Mouse (Mus musculus) CD8-positive naive resting alpha-beta T cell, adult 2 months (primary cell): ENCODE measurements around the gene 4833439L19Rik.

Source experiments
- DNase-seq, 2 experiments: peaks; one replicate each; pipeline ENCODE4 v3.0.0; 2022; ENCODE audit warnings: low read depth in 2 of 2, low spot score in 2 of 2

The 4833439L19Rik gene

DNA sequence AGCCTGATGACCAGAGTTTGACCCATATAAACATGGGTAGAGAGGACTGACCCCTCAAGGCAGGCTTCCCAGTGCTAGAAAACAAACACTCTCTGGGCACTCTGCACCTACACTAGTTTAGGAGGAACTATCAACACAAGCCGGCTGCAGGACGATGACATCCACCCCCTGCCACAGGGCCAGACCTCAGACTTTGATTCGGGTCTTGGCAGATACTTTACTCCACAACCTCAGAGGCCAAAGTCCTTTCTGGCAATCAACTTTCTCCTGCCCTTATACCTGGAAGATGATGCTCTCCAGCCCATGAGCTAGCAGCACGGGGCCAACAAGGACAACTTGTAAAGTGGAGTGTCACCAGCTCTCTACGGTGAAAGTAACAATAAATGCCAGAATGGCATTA, 17.6 kb upstream of the 4833439L19Rik start:
- no peak for DNase-seq

DNA sequence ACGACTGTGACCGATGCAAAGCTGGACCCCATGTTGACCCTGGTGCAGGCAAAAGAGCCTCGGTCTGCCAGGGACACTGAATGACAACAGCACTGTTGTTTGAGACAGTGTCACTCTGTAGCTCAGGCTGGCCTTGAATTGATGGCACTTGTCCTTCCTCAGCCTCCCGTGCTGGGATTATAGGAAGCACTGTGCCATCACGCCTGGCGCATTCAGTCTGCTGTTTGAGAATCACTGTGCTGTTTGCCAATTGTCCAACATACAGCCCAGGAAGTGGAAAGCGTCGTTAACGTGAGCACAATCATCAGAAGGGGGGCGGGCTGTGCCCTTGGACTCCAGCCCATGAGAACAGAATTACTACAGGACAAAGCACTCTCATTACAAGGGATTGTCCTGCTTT, 16.9 kb upstream of the 4833439L19Rik start:
- no peak for DNase-seq

DNA sequence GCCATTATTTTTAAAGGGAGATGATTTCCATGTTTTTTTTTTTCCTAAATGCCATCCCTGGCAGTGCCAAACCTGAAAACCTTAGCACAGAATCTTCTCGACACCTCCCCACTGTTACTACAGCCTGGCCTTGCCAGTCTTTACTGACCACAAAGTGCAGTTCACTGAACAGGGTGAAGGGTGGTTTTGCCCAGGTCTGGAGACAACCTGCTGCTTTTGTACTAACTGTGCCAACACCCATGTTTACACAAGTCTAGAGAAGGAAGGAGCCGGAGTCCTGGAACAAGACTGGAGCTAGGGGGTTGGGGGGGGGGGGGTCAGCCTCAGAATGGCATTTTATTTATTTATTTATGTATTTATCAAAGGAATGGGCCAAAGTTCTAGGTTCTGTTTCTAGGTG, 16.1 kb upstream of the 4833439L19Rik start:
- no peak for DNase-seq

DNA sequence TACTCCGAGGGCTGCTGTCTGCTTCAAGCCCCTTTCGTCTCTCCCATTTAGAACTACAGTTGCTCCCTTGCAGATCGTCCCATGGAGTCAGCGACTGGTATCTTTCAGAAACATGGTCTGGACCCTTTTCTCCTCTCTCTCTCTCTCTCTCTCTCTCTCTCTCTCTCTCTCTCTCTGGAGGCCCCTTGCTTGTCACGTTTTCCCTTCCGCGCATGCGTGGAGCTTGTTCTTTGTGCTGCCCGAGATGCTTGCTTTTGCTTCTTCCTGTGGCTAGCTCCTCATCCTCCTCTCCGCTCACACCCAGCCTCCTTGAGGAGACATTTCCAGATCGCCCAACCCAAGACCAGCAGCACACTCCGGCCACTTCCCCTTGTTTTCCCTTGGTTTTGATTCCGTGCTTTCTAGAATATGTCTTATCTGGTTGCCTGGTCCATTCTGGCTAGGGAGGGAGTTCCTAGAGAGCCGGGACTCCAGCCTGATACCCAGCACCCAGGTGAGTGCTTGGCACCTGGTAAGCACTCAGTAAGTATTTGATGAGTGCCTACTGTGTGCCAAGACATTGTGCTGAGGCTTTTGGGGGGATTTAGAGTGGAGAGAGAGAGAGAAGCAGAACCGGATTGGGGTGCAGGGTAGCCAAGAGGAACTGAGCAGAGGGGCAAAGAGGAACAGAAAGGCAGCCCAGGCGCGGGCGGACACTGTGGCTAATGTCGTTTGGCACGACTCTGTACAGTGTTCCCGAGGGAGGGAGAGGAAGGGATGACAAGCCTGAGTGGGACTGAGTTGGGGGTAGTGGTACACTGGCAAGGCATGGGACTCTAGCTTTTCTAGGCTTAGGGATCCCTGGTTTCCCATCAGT, 12.6 kb upstream of the 4833439L19Rik start:
- DNase-seq, result no peak

DNA sequence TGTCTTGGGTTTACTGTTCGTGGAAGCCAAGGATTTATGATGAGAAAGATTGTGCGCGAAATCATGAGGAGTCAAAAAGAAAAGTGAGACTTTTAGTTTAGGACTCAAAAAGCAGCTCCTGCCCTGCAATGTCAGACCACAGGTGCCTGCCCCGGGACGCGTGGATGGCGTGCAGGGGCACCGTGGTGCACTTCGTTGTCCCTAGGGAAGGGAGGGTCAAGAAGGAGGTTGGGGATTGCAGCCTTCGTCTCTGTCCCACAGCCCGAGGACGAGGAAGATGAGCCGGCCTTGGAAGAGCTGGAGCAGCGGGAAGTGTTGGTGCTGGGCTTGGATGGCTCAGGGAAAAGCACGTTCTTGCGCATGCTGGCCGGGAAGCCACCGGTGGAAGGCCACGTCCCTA, 10.3 kb upstream of the 4833439L19Rik start:
- DNase-seq, result no peak

DNA sequence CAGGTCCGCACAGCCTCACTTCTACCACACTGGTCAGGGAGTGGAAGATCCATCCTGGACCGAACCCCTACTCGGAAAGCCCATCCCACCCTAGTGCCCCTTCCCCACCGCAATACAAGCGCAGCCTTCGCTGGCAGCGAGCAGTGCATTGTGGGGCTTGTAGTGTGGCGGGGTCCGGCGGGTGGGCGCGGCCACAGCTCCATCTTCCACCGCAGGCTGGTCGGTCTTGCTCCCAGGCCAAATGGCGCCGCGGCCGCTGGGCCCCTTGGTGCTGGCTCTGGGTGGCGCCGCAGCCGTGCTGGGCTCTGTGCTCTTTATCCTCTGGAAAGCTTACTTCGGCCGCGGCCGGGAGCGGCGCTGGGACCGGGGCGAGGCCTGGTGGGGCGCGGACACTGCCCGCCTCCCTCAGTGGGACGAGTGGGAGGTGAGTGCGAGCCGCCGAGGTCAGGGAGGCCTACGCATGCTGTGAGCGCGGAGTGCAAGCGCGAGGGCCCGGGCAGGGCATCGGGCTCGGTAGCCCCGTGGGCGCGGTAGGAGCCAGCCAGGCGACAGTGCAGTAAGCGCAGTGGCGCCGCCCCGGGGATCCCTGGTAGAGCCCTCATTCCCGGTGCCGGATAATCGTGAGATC, 9.7 kb upstream of the 4833439L19Rik start, which contains the start of gene Arl10:
TSS of gene Arl10 (plus strand) at position 162 of the 628 bp plus-strand sequence.
- DNase-seq, result peak; percentile 5 to 15

DNA sequence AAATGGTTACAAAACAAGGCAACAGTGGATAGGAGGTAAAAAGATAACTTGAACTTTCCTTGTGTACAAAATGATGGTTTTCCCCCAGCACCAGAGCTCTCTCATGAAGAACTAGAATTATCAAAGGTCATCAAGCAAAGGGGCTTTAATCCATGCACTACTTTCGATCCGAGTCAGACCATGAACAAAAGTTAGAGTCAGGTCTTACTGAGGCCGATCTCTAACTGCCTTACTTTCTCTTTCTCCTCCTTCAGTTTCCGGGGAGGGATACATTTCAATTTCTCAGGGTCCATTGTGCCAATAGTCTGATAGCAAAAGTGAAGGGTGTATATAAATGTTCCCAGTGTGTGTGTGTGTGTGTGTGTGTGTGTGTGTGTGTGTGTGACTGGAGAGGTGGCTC, 7.4 kb upstream of the 4833439L19Rik start:
- DNase-seq, result no peak

DNA sequence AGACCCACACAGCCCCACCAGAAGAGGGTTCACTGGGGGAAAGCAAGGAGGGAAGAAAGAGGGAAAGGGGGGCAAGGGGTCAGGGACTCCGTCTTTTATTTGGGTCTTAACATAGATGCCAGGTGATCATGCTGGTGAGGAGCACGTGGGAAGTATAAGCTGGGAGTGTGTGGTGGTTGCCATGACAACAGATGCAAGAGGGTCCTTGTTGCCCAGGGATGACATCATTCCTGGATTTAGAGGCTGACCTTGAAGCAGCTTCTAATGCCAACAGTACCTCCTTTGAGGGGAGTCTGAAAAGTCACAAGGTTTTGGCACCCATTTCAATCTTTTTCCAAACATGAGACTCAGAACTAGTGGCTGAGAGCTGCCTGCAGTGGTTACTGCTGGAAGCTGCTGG, 6.4 kb upstream of the 4833439L19Rik start:
- no peak for DNase-seq

DNA sequence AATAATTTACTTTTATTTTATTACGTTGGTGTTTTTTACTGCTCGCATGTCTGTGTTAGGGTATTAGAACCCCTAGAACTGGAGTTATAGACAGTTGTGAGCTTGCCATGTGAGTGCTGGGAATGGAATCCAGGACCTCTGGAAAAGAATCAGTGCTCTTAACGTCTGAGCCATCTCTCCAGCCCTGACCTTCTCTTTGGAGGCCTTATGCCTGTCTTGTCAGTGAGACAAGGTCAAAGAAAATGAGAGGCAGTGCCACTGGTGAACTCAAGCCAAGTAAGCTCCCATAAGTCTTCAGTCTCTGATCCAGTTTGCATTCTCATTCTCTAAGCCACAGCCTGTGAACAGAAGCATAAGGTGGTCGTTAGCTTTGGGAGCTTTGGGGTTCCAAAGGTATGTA, 5.5 kb upstream of the 4833439L19Rik start:
- DNase-seq, result no peak

DNA sequence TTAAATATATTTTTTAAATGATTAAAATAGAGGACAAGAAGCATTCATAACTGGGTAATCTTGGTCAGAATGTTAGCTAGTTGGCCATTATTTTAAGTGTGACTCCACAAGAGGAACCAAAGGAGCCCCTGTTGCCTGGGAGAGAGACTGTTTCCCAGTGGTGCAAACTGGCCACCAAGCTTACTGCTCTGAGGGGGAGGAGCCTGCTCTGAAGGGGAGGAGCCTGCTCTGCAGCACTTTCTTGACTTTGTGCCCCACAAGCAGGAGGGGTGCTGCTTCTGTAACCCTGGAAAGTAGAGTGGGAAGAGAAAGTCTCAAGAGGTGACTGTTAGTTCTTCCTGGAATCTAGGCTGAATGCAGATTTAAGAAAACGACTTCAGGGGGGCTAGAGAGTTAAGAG, 4.0 kb upstream of the 4833439L19Rik start:
- DNase-seq, result no peak

DNA sequence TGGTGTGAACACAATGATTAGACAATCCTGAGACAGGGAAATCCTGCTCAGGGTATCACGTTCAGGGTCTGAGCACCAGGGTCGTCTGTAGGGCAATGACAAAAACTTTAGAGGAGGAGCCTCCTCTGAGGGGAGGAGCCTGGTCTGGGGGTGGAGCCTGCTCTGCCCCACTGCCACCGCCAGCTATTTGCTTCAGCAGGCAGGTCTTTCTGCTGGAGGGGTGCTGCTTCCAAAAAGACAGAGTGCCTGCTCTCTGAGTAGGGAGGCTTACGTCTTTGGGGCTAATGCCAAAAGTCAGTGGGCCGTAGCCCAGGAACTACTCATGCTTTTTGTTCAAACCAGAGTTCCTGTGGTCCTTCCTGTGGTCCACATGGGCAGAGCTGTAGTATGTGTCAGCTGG, 3.1 kb upstream of the 4833439L19Rik start:
- no peak for DNase-seq

DNA sequence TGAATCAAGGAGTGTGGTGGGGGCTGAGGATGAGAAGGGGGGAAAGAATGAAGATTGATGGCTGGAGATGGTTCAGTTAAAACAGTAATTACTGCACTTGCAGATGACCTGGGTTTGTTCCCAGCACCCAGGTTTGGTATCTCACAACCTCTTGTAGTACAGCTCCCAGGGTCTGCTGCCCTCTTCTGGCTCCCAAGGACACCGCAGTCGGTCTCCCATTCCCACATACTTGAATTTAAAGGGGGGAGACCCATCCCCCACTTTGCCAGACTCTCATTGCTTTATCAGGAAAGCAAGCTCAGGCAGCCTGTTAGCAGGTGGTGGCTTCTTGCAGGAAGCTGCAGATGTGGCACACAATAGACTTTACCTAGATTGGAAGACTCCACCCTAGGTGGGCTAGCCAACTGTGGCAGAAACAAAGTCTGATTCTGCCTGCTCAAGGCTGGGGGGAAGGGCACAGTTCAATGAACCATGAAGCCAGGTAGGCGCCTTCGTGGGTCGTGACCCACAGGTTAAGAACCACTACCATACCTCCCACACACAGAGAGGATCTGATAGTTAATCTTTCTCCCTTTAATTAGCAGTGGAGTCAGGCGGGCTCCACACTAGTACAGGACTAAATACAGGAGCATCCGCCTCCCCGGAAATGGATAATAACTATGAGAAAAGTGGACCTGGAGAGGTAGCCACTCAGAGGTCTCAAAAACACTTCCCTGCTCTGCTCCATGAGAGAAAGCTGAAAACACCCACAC, 535 bp upstream of the 4833439L19Rik start:
- peak in 1 of 2 experiments; percentile 16 for DNase-seq

DNA sequence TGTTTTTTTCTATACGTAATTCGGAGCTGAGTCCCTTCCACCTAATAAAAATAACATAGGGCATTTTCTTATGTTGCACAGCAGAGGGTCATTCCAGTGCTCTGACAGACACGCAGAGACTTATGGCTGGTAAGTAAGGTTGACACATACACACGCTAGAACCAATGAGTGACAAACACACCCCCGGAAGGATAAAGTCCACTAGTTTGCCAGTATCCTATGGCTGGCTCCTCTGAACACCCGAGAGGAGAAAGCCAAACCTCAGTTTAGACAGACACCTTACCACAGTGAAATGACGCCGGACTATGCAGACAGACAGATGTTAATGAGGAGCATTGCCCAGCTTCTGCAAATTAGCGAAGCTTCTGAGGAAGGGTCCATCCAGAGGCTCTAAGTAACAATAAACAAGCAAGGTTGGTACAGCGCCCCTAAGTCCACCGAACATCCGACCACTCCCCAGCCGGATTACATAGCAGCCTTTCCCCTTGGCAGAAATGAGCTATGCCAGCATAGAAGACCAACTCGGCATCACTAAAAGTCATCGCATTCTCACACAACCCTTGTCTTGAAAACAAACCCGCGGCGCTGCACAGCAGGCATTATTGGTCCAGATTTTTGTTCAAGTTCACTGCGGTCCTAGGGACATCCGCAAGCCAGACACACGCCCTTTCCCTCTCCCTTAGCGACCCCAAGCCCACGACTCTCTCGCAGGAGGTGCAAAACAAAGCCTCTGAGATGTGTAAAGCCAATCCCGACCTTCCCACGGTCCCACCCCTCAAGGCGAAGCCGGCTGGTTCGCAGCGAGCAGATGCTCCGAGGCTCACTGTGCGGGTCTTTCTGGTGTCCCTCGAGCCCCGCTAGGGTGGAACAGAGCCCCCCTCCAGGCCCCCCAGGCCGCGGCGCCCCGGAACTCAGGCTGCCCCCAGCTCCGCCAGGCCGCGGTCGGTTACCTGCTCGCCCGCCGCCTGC, 719 bp downstream of the 4833439L19Rik start:
- peak in 1 of 2 experiments; percentile 6 for DNase-seq

DNA sequence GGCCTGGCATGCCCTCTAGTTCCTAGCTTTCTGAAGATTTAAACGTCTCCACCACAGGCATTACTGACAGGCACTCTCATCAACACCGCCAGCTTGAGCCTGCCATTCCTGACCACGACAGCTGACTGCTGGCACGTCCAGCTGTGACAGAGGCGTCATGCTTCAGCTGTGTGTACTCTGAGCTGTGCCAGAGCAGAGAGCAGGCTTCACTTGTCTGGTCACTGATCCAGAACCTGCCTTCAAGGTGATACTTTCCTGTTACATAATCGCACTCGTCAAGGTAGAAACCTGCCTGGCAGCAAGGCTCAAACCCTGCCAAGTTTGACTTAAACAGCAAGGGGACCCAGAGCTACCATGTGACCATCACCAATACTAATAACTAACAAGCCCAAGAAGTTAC, 2.7 kb downstream of the 4833439L19Rik start:
- DNase-seq, result no peak

DNA sequence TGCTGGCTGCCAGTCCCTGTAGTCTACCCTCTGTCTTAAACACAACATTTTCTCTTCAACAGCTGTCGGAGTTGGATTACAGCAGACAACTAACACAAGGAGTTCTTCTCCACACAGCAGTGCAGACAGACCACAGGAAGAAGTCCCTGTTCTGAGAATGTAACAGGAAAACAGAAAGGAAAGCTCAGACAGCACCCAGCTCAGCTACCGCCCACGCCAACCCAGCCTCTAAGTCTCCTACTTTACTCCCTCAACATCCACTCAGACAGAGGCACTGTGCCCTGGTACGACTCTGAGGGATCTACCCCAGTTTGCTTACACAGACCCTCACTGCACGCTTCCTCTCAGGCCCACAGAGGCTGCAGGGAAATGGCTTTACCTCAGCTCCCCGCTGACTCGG, 4.6 kb downstream of the 4833439L19Rik start:
- DNase-seq, result no peak

DNA sequence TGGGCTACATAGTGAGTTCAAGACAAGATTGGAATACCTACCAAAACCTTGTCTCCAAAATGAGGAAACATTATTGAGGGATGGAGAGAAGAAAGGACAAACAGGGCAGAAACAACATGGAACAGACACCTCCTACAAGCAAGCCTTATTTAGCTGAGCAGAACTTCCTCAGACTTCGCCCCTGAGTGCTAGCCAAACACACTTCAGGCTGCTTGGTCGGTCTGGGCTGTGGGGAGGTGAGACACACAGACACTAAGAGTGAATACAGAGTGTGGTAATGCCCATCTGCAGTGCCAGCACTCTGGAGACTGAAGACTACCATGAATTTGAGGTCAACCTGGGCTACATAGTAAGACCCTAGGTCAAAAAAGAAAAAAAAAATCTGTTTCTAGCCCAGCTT, 5.6 kb downstream of the 4833439L19Rik start:
- no peak for DNase-seq

DNA sequence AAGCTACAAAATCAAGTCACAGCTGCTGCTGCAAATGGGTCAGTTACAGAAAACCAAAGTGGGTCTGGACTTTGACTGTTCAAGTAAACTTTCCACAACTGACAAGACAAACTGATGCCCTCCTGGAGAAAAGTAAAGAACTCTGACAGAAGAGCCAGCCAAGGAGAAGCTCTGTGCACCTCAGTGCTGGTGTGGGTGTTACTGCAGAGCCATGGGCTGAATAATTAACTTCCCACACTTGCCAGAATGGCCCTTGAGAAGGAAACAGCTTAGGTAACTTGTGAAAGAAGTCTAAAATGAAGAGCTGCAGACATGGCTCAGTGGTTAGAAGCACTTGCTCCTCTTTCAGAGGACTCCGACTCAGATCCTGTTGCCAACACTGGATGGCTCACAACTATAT, 7.6 kb downstream of the 4833439L19Rik start:
- no peak for DNase-seq

DNA sequence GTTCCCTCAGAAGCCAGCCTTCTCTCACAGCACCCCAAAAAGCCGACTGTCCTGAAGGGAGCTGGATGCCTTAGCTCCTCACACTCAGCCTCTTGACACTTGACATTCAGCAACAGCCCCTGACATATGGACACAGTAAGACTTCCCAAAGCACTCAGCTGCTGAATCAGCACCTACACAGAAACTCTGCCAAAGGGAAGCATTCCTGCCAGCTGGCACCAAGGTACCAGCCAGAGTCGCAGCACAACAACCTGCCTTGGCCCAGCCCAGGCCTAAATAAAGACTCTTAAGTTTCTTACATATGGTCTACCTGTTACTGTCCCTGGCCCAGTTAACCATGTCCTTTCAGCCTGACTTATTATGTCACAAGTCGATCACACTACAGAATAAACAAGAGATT, 8.4 kb downstream of the 4833439L19Rik start:
- DNase-seq, result no peak

DNA sequence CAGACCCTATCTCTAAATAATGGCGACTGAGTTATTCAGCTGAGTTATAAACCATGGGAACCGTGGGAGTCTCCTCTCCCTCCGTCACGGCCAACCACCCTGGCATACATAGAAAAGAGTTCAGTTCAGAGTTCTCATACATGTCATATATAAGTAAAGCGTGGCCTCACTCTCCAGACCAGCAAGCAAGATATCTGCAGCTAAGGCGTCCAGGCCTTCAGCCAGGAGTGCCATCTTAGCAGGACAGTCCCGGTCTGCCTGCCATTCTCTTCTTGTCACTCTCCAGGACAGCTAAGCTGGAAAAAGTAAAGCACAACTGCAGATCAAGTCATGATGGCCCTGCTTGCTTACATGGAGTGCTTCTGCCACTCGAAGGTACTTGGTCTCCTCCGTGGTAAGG, 9.1 kb downstream of the 4833439L19Rik start:
- no peak for DNase-seq

DNA sequence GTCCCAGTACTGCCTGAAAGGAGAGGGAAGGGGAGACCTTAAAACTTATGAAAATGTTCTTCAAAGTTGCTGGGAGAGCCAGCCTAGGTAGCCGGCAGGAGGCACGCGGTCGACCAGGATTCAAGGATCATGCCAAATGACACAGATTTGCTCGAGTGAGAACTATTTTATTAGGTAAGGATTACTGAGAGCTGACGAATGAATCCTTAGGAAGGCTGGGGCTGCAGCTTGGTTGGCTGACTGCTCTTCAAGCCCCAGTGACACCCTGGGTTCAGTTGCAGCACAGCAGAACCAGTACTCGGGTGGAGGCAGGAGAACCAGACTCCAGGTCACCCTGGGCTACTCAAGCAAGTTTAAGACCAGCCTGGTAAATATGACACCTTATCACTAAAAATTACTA, 17.2 kb downstream of the 4833439L19Rik start:
- DNase-seq, result no peak

DNA sequence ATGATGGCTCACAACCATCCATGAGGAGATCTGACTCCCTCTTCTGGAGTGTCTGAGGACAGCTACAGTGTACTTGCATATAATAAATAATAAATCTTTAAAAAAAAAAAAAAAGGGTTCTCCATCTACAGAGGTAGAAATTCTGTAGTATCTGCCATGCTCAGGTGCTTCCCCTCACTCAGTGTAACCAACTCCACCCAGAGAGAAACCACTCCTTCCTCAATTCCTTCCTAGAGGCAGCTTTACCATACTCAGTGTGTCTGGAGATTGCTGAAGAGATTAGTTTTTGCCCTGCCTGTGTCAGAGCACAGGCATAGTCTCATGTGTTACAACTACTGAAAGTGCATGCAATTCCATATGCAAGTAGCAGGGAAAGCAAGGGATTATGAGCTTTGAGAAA, 33.1 kb downstream of the 4833439L19Rik start:
- DNase-seq, result no peak
